Mouse (Mus musculus) lung, postnatal 36 days (tissue): ENCODE results near the gene Tomm70a.

Experiments used
- DNase-seq: peaks from one replicate; pipeline ENCODE4 v3.0.0; 2022; ENCODE audit warnings: mixed read lengths

The Tomm70a gene

GRCm38 (mm10) chr16:57120913-57121815, at the start of gene Tomm70a:
TSS of gene Tomm70a (plus strand) at chr16:57121703.
- DNase-seq = peak; percentile 96

GRCm38 (mm10) chr16:57075986-57076385, 45.5 kb upstream of the Tomm70a start:
- DNase-seq = no peak

GRCm38 (mm10) chr16:57079577-57079976, 41.9 kb upstream of the Tomm70a start:
- no peak for DNase-seq

GRCm38 (mm10) chr16:57092460-57092859, 29.0 kb upstream of the Tomm70a start:
- peak; percentile 46 for DNase-seq

GRCm38 (mm10) chr16:57092911-57093605, 28.4 kb upstream of the Tomm70a start:
- no peak for DNase-seq

- no peak for DNase-seq
These were observed 22.9 kb upstream of the Tomm70a start for GRCm38 (mm10) chr16:57098468-57099144.

GRCm38 (mm10) chr16:57099572-57100237, 21.8 kb upstream of the Tomm70a start:
- DNase-seq = no peak

GRCm38 (mm10) chr16:57101174-57101573, 20.3 kb upstream of the Tomm70a start:
- DNase-seq = no peak

GRCm38 (mm10) chr16:57106185-57106960, 15.1 kb upstream of the Tomm70a start:
- no peak for DNase-seq

GRCm38 (mm10) chr16:57116066-57116465, 5.4 kb upstream of the Tomm70a start:
- DNase-seq = peak; percentile 26

GRCm38 (mm10) chr16:57117562-57117961, 3.9 kb upstream of the Tomm70a start:
- no peak for DNase-seq

GRCm38 (mm10) chr16:57121816-57122415, 413 bp downstream of the Tomm70a start:
- no peak for DNase-seq

GRCm38 (mm10) chr16:57122682-57123445, 1.4 kb downstream of the Tomm70a start:
- no peak for DNase-seq

GRCm38 (mm10) chr16:57126268-57126667, 4.8 kb downstream of the Tomm70a start:
- DNase-seq = no peak

GRCm38 (mm10) chr16:57127825-57128224, 6.3 kb downstream of the Tomm70a start:
- DNase-seq = no peak

GRCm38 (mm10) chr16:57130752-57131400, 9.4 kb downstream of the Tomm70a start:
- DNase-seq = no peak

GRCm38 (mm10) chr16:57131544-57131943, 10.0 kb downstream of the Tomm70a start:
- DNase-seq = no peak

GRCm38 (mm10) chr16:57132326-57132725, 10.8 kb downstream of the Tomm70a start:
- DNase-seq = no peak

- DNase-seq = no peak
These were observed 12.1 kb downstream of the Tomm70a start for GRCm38 (mm10) chr16:57133611-57134010.

GRCm38 (mm10) chr16:57144741-57145140, 23.2 kb downstream of the Tomm70a start:
- DNase-seq = no peak
